Mouse (Mus musculus): ENCODE results near the gene Gm20388.

GRCm38 (mm10) chr8:122025546-122025945, 2114.9 kb downstream of the Gm20388 start:
- TF ChIP-seq CTCF (IDR thresholded peaks at IDR 0.05; ENCODE audit: low read depth, low read length) (no peak), EP300 (IDR thresholded peaks at IDR 0.05; ENCODE audit: insufficient read depth, low read depth, low read length) (no peak)

Data from ES-Bruce4 (cell line).